Mouse (Mus musculus): ENCODE measurements around the gene Aimp2. TPM values are rescaled to one million over a fixed set of nuclear protein-coding genes. Genes with fewer than 3 reads are reported as not detected.

Gene Aimp2
- polyA plus RNA-seq, 1 experiment from 2014 or later, result 135 TPM

DNA sequence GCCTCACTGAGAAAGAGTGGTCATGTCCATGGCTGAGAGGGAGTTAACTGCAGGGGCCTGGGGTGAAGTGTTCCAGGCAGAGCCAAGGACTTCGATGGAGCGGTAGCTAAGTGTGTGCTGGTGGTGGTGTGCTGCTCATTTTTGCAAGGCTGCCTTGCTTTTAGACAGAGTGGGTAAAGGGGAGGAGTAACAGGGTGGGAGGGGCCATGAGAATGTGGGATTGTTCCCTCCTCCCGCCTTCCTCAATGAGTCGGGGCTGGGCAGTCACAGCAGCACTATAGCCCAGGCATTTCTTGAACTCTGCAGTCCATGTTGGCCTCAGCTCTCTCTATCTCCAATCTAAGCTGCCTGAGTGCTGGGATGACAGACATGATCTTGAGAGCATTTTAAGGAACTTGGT lies 35.1 kb downstream of the Aimp2 start:
- H3K4me1 ChIP-seq (ENCODE audit: control insufficient read depth, insufficient read depth, low read length), result no peaks in the 10 kb centered on the region
- 0 out of 2 replicates have a peak, but pooled peaks cover 10% of the 10 kb centered on the region for H3K36me3 ChIP-seq (ENCODE audit: control insufficient read depth, insufficient read depth, low read length)
- no peak for ATAC-seq
- no peaks in the 10 kb centered on the region for H3K27me3 ChIP-seq (replicated peaks; ENCODE audit: control insufficient read depth, insufficient read depth, low read length)
- H3K4me3 ChIP-seq (ENCODE audit: low read length), result no peak overlapping the region
- H3K9me3 ChIP-seq (ENCODE audit: control insufficient read depth, low read length), result no peaks in the 10 kb centered on the region
- no peak overlapping the region for H3K9ac ChIP-seq (ENCODE audit: low read depth, low read length)
- no peak overlapping the region for H3K27ac ChIP-seq (ENCODE audit: low read length)
- WGBS, result 66% methylated on average over 4 of the region's 4 CpGs
- no peak overlapping the region for H3K4me2 ChIP-seq (ENCODE audit: low read depth, low read length)

DNA sequence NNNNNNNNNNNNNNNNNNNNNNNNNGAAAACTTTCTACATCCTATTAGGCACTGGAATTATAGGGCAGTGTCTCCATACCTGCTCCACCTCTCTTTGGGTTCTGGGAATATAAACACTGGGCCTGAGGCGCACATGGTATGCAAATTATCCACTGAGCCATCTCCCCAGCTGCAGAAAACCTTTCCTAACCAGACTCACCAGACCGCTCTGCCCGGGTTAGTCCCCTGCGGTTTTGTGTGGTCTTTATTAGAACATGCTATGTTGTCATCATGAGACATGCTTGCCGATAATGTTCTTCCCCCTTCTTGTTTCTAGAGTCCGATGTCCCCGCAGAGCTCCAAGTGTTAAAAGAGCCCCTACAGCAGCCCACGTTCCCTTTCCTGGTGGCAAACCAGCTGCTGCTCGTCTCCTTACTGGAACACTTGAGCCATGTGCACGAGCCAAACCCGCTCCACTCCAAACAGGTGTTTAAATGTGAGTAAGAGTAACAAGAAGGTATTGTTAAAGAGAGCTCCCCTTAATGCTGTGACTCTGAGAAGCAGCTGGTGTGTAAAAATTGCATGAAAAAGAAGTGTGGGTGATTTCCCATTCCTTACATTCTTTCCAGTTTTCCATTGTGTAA lies 38.0 kb downstream of the Aimp2 start:
- no peak for ATAC-seq
- Histone ChIP-seq H3K4me3 (ENCODE audit: low read length) (no peak overlapping the region), H3K27me3 (replicated peaks; ENCODE audit: control insufficient read depth, insufficient read depth, low read length) (no peaks in the 10 kb centered on the region), H3K36me3 (ENCODE audit: control insufficient read depth, insufficient read depth, low read length) (0 out of 2 replicates have a peak, but pooled peaks cover 7% of the 10 kb centered on the region), H3K4me1 (ENCODE audit: control insufficient read depth, insufficient read depth, low read length) (no peaks in the 10 kb centered on the region), H3K27ac (ENCODE audit: low read length) (no peak overlapping the region), H3K9me3 (ENCODE audit: control insufficient read depth, low read length) (no peaks in the 10 kb centered on the region), H3K9ac (ENCODE audit: low read depth, low read length) (no peak overlapping the region), H3K4me2 (ENCODE audit: low read depth, low read length) (no peak overlapping the region)
- WGBS, result 83% methylated on average over 11 of the region's 11 CpGs

Other genes starting within 250 kb of the Aimp2 start
- 9.9 and 10.5 TPM in 2 replicates for gene Usp42, start 177.6 kb downstream of the Aimp2 start, polyA plus RNA-seq (2015; fragmentation: Nextera tagmentation; extraction: Ambion mirVana)
- gene Eif2ak1, start 92.1 kb downstream of the Aimp2 start, polyA plus RNA-seq (2015; fragmentation: Nextera tagmentation; extraction: Ambion mirVana), result 32.2 and 32.5 TPM in 2 replicates
- 0.12 and 0.15 TPM in 2 replicates for gene Ankrd61, start 12.2 kb downstream of the Aimp2 start, polyA plus RNA-seq (2015; fragmentation: Nextera tagmentation; extraction: Ambion mirVana)
- 18.2 and 20.6 TPM in 2 replicates for gene Pms2, start 117 bp upstream of the Aimp2 start, polyA plus RNA-seq (2015; fragmentation: Nextera tagmentation; extraction: Ambion mirVana)
- 0.47 and 0.71 TPM in 2 replicates for gene Gm42421, start 18.3 kb upstream of the Aimp2 start, polyA plus RNA-seq (2015; fragmentation: Nextera tagmentation; extraction: Ambion mirVana)
- gene Rsph10b, start 23.2 kb upstream of the Aimp2 start, polyA plus RNA-seq (2015; fragmentation: Nextera tagmentation; extraction: Ambion mirVana), result 0.22 and 0.87 TPM in 2 replicates
- gene Ccz1, start 105.0 kb upstream of the Aimp2 start, polyA plus RNA-seq (2015; fragmentation: Nextera tagmentation; extraction: Ambion mirVana), result 74.2 and 76.7 TPM in 2 replicates
- not detected in 2 replicates for gene Ocm, start 116.8 kb upstream of the Aimp2 start, polyA plus RNA-seq (2015; fragmentation: Nextera tagmentation; extraction: Ambion mirVana)
- 4.8 and 5.4 TPM in 2 replicates for gene Lmtk2, start 190.6 kb upstream of the Aimp2 start, polyA plus RNA-seq (2015; fragmentation: Nextera tagmentation; extraction: Ambion mirVana)

Measured in intestine, embryonic 16.5 days (tissue).